Mouse (Mus musculus) kidney, postnatal 36 days (tissue): Measurements from ENCODE around the gene Tyw5.

ENCODE experiments used
- DNase-seq, 2 experiments: peaks; one replicate each; pipeline ENCODE4 v3.0.0; 2021 to 2022; ENCODE audit warnings: mixed read lengths in 2 of 2

Gene Tyw5

DNA sequence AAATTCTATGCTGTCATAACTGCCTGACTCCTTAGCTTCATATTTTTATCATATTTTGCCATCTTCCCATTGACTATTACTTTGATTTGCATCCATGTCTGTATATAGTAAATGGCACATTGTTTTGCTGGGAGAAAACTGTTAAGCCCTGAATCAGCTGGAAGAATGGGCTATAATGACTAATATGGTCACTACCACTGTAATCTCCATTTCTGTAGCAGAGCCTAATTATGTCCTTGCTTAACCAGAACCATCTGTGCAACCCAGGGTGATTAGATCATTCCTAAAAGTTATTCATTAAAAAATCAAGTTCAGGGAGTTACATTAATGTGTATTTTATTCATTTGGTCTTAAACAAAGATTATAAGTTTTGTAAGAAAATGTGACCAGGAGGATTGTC is 20.4 kb downstream of the Tyw5 start:
- no peak for DNase-seq

DNA sequence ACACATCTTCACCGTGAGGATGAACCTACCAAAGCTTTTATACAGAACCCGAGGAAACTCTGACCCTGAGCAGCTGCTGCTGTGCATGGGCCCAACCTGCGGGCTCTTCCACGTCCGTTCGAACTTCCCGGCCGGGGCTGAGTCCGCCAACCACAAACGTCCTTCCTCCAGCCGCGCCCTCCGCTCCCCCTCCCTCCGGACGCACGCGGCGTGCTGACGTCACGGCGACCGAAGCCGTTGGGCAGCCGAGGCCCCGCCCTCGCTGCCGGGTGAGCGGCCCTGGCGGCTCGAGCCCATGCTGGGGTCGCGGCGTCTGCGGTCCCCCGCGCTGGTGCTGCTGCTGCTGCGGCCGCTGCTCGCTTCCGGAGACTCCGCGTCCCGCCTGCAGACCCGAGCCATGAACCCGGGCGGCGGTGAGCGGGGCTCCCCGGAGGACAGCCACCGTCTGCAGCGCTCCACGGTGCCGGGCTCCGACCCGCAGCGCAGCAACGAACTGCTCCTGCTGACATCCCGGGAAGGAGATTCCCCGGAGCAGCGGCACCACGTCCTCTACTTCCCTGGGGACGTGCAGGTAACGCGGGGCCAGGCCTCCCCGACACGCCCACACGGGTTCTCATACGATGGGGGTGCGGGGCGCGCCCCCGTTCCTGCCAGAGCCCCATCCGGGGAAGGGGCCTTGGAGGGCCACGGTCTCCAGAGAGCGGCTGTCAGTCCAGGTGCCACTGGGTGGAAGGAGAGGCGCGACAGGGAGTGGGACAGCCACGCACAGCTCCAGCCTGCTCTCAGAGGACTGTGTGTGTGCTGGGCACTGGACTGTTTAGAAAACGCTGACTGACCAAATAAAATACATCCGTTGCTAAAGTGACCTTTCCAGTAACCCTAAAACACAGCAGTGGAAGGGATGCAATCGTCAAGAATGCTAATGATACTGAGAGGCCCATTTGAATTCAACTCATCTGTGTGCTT is 29.2 kb downstream of the Tyw5 start, which contains the start of gene 1700066M21Rik:
1700066M21Rik (plus strand) TSS at position 245 of the 966 bp plus-strand sequence.
- peak; percentile 94 to 98 for DNase-seq

DNA sequence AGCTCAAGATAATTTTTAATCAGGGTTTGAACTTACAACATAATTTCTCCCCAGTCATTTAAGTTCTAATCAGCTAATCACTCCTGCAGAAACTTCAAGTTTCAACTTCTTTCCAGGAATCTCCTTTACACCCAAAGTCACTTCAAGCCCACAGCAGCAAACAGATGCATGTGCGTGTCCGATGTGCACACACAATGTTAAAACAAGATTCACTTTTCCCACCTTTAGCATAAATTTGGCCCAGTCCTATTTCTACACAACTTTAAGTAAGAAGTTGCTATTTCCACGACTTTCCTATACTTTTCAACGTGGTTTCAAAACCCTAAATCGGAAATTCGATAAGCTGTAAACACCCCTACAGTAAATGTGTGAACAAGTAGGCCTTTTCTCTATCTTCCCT is 30.1 kb downstream of the Tyw5 start:
- DNase-seq = no peak

DNA sequence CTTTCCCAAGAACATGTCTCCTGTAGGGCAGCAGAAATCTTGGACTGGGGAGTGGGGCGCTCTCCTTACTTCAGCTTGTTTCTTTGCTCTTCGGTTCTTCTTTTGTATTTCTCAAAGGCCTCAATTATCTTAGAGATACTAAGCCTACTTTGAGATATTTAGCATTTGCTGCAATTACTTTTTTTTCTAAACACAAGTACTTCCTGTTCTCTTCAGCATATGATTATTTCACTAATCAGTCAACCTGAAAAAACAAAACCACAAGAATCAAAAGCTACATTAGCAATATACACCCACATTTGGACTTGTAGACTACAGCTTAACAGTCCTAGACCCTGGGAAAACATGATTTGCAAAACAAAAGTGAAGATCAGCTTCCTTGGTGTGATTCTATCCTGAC is 31.6 kb downstream of the Tyw5 start:
- DNase-seq = no peak

DNA sequence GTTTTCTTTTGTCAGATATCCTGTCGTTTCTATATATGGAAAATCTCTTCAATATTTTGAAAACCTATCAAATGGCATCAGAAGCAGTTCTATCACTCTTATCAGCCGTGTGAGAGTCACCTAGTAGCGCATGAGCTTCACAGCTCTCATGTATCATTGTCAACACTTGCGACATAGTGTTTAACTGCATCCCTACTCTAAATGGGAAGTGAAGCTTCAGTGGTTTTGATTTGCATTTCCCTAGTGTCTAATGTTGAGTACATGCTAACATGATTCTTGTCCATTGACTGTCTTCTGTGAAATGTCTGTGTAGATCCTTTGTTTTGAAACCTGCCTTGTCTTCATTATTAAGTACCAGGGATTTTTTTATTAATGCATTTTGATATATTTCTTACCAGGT is 36.5 kb downstream of the Tyw5 start:
- no peak for DNase-seq

DNA sequence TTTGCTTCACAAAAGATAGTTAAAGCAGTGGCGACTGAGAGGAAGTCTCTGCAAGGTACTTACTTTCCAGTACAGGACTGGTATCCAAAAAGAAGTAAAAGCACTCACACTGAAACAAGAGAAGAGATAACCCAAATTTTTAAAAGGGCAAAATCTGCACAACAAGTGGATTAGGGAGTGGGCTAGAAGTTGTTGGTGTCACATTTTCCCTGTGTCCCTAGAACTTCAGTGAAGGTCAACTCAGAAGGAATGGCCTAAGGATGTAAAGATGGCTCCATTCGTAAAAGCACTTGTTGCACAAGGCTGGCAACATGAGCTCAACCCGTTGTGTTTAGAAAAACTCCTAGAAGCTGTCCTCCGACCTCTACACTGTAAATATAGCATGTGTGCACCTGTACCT is 37.8 kb downstream of the Tyw5 start:
- no peak for DNase-seq

DNA sequence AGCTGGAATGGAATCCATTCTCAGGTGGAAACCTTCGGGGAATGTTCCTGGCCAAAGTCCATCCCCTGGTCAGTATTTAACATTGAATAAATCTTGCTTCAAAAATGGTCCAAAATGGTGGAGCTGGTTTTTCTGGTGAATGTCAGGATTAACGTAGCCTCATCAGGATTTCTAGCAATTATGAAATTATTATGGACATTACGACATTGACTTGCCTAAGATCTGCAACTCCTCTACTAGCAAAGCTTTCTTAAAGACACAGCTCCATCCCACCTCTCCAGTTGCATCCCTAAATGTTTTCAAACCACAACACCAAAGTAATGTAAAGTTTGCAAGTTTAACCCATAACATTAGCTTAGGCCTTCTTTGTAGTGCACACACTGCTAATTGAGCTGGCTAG is 39.5 kb downstream of the Tyw5 start:
- no peak for DNase-seq

DNA sequence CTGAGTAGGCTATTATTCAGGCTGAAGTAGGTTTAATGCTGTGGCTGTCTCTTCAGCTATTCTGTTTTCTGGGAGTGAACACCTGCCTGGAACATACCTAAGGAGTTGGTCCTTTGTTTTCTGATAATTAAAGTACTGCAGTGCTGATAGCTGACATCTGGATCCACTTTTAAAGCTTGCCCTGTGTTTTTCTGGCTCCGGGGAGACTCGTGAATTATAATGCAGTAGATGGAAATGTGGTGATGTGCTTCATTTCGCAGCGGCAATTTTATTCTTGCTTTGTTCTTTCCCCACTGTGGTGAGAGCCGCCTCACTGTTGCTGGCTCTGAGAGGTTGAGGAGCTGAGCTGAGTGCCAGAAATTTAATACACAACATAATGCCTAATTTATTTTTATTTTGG is 48.4 kb downstream of the Tyw5 start:
- DNase-seq = no peak

DNA sequence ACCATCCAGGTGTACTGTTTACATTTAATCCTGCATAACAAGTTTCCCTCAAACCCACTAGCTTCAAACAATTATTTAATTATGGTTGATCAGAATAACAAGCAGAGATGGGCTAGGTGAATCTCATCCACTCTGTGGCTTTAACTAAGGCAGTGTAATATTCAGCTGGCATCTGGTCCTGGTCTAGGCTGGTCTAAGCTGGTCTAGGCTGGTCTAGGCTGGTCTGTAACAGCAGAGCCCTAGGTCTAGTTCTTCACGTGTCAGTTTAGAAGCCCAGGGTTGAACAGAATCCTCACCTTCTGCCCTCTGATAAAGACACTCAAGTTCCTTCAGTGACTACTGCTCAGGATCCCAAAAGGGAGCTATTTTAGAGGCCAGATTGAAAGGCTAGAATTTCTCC is 55.0 kb downstream of the Tyw5 start:
- DNase-seq = peak; percentile 4 to 13

DNA sequence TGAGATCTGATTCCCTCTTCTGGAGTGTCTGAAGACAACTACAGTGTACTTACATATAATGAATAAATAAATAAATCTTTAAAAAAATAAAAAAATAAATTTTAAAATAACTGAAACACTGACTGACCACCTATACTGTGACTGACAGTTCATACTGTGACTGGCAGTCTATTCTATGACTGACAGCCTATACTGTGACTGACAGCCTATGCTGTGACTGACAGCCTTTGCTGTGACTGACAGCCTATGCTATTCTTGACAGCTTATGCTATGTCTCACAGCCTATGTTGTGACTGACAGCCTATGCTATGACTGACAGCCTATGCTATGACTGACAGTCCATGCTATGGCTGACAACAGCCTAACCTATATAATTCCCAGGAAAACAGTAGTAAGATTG is 59.4 kb downstream of the Tyw5 start:
- no peak for DNase-seq

DNA sequence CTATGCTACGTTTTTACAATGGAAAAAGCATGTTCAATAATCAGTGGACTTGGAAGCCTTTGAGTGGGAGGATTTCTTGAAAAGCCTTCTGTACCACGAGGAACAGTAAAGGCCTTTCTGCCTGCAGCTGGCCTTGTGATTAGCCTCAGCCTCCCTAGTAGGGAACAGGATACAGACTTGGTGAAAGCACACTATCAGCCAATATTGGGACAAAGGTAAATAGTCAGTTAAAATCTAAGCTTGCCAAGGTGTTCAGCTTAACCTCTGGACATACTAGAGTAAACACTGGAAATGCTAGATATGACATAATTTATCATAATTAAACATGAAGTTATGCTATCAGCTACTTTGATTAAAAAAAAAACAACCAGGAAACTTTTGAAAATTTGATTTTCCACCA is 65.7 kb downstream of the Tyw5 start:
- DNase-seq = no peak

DNA sequence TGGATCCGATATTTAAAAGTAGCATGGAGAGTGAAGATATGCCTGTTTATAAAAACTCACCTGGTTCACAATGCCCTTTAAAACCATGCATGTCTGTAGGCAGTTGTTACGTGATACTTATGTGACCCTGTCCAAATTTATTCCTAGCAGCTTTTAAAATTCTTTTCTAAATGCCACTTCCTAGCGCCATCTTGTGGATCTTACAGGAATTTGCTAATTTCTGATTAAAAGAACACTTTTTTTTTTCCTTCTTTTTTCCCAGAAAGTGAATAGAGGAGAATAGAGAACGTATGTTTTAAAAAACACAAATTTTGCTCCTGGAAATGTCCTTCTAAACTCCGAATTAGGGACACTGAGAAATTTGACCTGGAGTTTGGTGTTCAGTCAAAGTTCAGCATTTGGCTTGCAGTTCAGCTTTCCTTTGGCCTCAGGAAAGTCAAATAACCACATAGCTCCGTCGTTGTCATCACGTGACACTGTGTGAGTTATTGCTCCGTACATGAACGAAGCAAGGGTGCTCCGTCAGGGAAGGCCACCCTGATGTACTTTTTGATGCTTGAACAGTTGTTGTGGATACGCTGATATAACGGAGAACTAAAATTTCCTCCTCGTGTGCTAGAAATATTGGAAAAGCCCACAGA is 67.6 kb downstream of the Tyw5 start:
- DNase-seq = peak in 1 of 2 experiments; percentile 2
